Mouse (Mus musculus): Measurements from ENCODE around the gene Vrk2. TPM values are rescaled to one million over a fixed set of nuclear protein-coding genes. Genes with fewer than 3 reads are reported as not detected.
A peak's percentile ranks its signal among the peaks of the same experiment; 100 is the strongest.

Gene Vrk2
- polyA plus RNA-seq (2016; fragmentation: Nextera tagmentation; extraction: Ambion mirVana), result 23.1 and 24.9 TPM in 2 replicates

- H3K36me3 ChIP-seq, result no peaks in the 10 kb centered on the region
- peak within 1 kb of the TSS; percentile 75 for H3K4me3 ChIP-seq
- peak; percentile 99 for ATAC-seq (ENCODE audit: insufficient number of reproducible peaks, insufficient read depth, low FRiP score, low TSS enrichment)
- peak within 1 kb of the TSS; percentile 56 for H3K4me2 ChIP-seq (replicated peaks)
- WGBS, result under 1% methylated on average over 54 of the region's 60 CpGs
- H3K4me1 ChIP-seq, result peaks cover 6% of the 10 kb centered on the region
- peak within 1 kb of the TSS; percentile 79 for H3K27ac ChIP-seq
- H3K9ac ChIP-seq, result peak within 1 kb of the TSS; percentile 80
- no peaks in the 10 kb centered on the region for H3K9me3 ChIP-seq
- H3K27me3 ChIP-seq, result no peaks in the 10 kb centered on the region
Measured at GRCm38 (mm10) chr11:26593061-26594059, at the start of gene Vrk2, which contains the start of gene Gm6899. Vrk2 (minus strand) TSS chr11:26593999. Gm6899 (plus strand) TSS chr11:26593241.

- Histone ChIP-seq H3K4me2 (replicated peaks) (no peak overlapping the region), H3K9me3 (no peaks in the 10 kb centered on the region), H3K4me1 (no peaks in the 10 kb centered on the region), H3K27me3 (no peaks in the 10 kb centered on the region), H3K36me3 (no peaks in the 10 kb centered on the region), H3K9ac (no peak overlapping the region), H3K27ac (no peak overlapping the region), H3K4me3 (no peak overlapping the region)
- ATAC-seq (ENCODE audit: insufficient number of reproducible peaks, insufficient read depth, low FRiP score, low TSS enrichment), result no peak
- WGBS, result 92% methylated on average over 1 of the region's 1 CpGs
Measured at GRCm38 (mm10) chr11:26642141-26642540, 48.3 kb upstream of the Vrk2 start.

- no peaks in the 10 kb centered on the region for H3K4me1 ChIP-seq
- whole genome bisulfite sequencing, result 77% methylated on average over 8 of the region's 8 CpGs
- H3K9me3 ChIP-seq, result no peaks in the 10 kb centered on the region
- no peak overlapping the region for H3K4me2 ChIP-seq (replicated peaks)
- no peaks in the 10 kb centered on the region for H3K36me3 ChIP-seq
- no peak overlapping the region for H3K9ac ChIP-seq
- H3K27me3 ChIP-seq, result no peaks in the 10 kb centered on the region
- ATAC-seq (ENCODE audit: insufficient number of reproducible peaks, insufficient read depth, low FRiP score, low TSS enrichment), result no peak
- H3K27ac ChIP-seq, result no peak overlapping the region
- no peak overlapping the region for H3K4me3 ChIP-seq
Measured at GRCm38 (mm10) chr11:26640314-26640785, 46.6 kb upstream of the Vrk2 start.

GRCm38 (mm10) chr11:26636239-26636638 is 42.4 kb upstream of the Vrk2 start:
- H3K36me3 ChIP-seq, result no peaks in the 10 kb centered on the region
- no peak overlapping the region for H3K4me3 ChIP-seq
- 88% methylated on average over 1 of the region's 1 CpGs for WGBS
- no peaks in the 10 kb centered on the region for H3K27me3 ChIP-seq
- H3K9me3 ChIP-seq, result no peaks in the 10 kb centered on the region
- no peaks in the 10 kb centered on the region for H3K4me1 ChIP-seq
- no peak overlapping the region for H3K4me2 ChIP-seq (replicated peaks)
- no peak for ATAC-seq (ENCODE audit: insufficient number of reproducible peaks, insufficient read depth, low FRiP score, low TSS enrichment)
- H3K27ac ChIP-seq, result no peak overlapping the region
- no peak overlapping the region for H3K9ac ChIP-seq

GRCm38 (mm10) chr11:26622727-26623126 is 28.9 kb upstream of the Vrk2 start:
- Histone ChIP-seq H3K4me3 (no peak overlapping the region), H3K4me2 (replicated peaks) (no peak overlapping the region), H3K27me3 (no peaks in the 10 kb centered on the region), H3K27ac (no peak overlapping the region), H3K36me3 (no peaks in the 10 kb centered on the region), H3K9ac (no peak overlapping the region), H3K4me1 (no peaks in the 10 kb centered on the region), H3K9me3 (no peaks in the 10 kb centered on the region)
- no peak for ATAC-seq (ENCODE audit: insufficient number of reproducible peaks, insufficient read depth, low FRiP score, low TSS enrichment)
- 82% methylated on average over 5 of the region's 5 CpGs for WGBS

- 80% methylated on average over 2 of the region's 2 CpGs for WGBS
- ATAC-seq (ENCODE audit: insufficient number of reproducible peaks, insufficient read depth, low FRiP score, low TSS enrichment), result no peak
Measured at GRCm38 (mm10) chr11:26618475-26619223, 24.9 kb upstream of the Vrk2 start.

GRCm38 (mm10) chr11:26608795-26609194 is 15.0 kb upstream of the Vrk2 start:
- no peak for ATAC-seq (ENCODE audit: insufficient number of reproducible peaks, insufficient read depth, low FRiP score, low TSS enrichment)
- no peaks in the 10 kb centered on the region for H3K4me1 ChIP-seq

More at GRCm38 (mm10) chr11:26618475-26619223, 24.9 kb upstream of the Vrk2 start:
- H3K9ac ChIP-seq, result no peak overlapping the region
- H3K4me3 ChIP-seq, result no peak overlapping the region
- no peaks in the 10 kb centered on the region for H3K36me3 ChIP-seq
- no peaks in the 10 kb centered on the region for H3K27me3 ChIP-seq
- H3K4me1 ChIP-seq, result no peaks in the 10 kb centered on the region
- no peak overlapping the region for H3K27ac ChIP-seq
- H3K4me2 ChIP-seq (replicated peaks), result no peak overlapping the region
- H3K9me3 ChIP-seq, result no peaks in the 10 kb centered on the region

GRCm38 (mm10) chr11:26604061-26604655 is 10.4 kb upstream of the Vrk2 start:
- Histone ChIP-seq H3K4me3 (no peak overlapping the region), H3K9ac (no peak overlapping the region), H3K9me3 (no peaks in the 10 kb centered on the region), H3K27me3 (no peaks in the 10 kb centered on the region), H3K36me3 (no peaks in the 10 kb centered on the region), H3K4me1 (no peaks in the 10 kb centered on the region), H3K27ac (no peak overlapping the region), H3K4me2 (replicated peaks) (no peak overlapping the region)
- WGBS, result 92% methylated on average over 1 of the region's 1 CpGs
- no peak for ATAC-seq (ENCODE audit: insufficient number of reproducible peaks, insufficient read depth, low FRiP score, low TSS enrichment)

More at GRCm38 (mm10) chr11:26608795-26609194, 15.0 kb upstream of the Vrk2 start:
- H3K9ac ChIP-seq, result no peak overlapping the region
- no peak overlapping the region for H3K4me3 ChIP-seq
- no peaks in the 10 kb centered on the region for H3K9me3 ChIP-seq
- no peak overlapping the region for H3K4me2 ChIP-seq (replicated peaks)
- 69% methylated on average over 10 of the region's 10 CpGs for WGBS
- H3K27ac ChIP-seq, result no peak overlapping the region
- H3K27me3 ChIP-seq, result no peaks in the 10 kb centered on the region
- H3K36me3 ChIP-seq, result no peaks in the 10 kb centered on the region

- Histone ChIP-seq H3K27me3 (no peaks in the 10 kb centered on the region), H3K27ac (no peak overlapping the region), H3K4me2 (replicated peaks) (no peak overlapping the region), H3K9ac (no peak overlapping the region), H3K9me3 (no peaks in the 10 kb centered on the region), H3K36me3 (no peaks in the 10 kb centered on the region), H3K4me1 (no peaks in the 10 kb centered on the region), H3K4me3 (no peak overlapping the region)
- no peak for ATAC-seq (ENCODE audit: insufficient number of reproducible peaks, insufficient read depth, low FRiP score, low TSS enrichment)
- WGBS, result 85% methylated on average over 2 of the region's 2 CpGs
Measured at GRCm38 (mm10) chr11:26601571-26602175, 7.9 kb upstream of the Vrk2 start.

GRCm38 (mm10) chr11:26600692-26601091 is 6.9 kb upstream of the Vrk2 start:
- Histone ChIP-seq H3K4me2 (replicated peaks) (no peak overlapping the region), H3K9ac (no peak overlapping the region), H3K36me3 (no peaks in the 10 kb centered on the region), H3K4me1 (no peaks in the 10 kb centered on the region), H3K4me3 (no peak overlapping the region), H3K9me3 (no peaks in the 10 kb centered on the region), H3K27ac (no peak overlapping the region), H3K27me3 (no peaks in the 10 kb centered on the region)
- no peak for ATAC-seq (ENCODE audit: insufficient number of reproducible peaks, insufficient read depth, low FRiP score, low TSS enrichment)
- 90% methylated on average over 4 of the region's 4 CpGs for WGBS

GRCm38 (mm10) chr11:26598876-26599275 is 5.1 kb upstream of the Vrk2 start:
- H3K27ac ChIP-seq, result no peak overlapping the region
- no peak for ATAC-seq (ENCODE audit: insufficient number of reproducible peaks, insufficient read depth, low FRiP score, low TSS enrichment)
- H3K4me2 ChIP-seq (replicated peaks), result no peak overlapping the region
- no peaks in the 10 kb centered on the region for H3K27me3 ChIP-seq
- no peak overlapping the region for H3K9ac ChIP-seq
- H3K9me3 ChIP-seq, result no peaks in the 10 kb centered on the region
- WGBS, result 58% methylated on average over 1 of the region's 1 CpGs
- no peaks in the 10 kb centered on the region for H3K4me1 ChIP-seq
- H3K36me3 ChIP-seq, result no peaks in the 10 kb centered on the region
- H3K4me3 ChIP-seq, result no peak overlapping the region
